Mouse (Mus musculus): ENCODE measurements around the gene Bhlha15. TPM values are rescaled to one million over a fixed set of nuclear protein-coding genes. Genes with fewer than 3 reads are reported as not detected.

The Bhlha15 gene
- polyA plus RNA-seq, 1 experiment from 2014 or later: 0.74 TPM

DNA sequence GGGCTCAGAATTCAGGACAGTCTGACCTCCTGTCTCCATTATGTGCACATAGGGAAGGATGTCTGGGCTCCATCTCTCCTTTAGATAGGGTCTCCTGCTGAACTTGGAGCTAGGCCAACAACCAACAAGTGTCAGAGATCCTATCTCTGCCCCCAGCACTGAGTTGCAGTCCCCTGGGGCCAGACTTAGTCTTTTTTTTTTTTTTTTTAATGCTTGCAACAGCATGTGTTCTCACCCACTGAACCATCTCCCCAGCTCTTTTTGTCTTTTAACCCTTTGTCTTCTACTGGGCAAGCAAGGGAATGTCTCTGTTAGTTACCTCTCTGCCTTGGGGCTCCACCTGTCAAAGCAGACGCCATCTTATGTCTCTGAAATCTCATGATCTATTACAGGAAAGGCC is 48.9 kb downstream of the Bhlha15 start:
- Histone ChIP-seq H3K4me1 (ENCODE audit: insufficient read depth, low read length) (no peaks in the 10 kb centered on the region), H3K27ac (ENCODE audit: low read length) (no peak overlapping the region), H3K9ac (replicated peaks; ENCODE audit: low read length) (no peak overlapping the region), H3K36me3 (ENCODE audit: insufficient read depth, low read length) (no peaks in the 10 kb centered on the region), H3K9me3 (ENCODE audit: low read length) (no peaks in the 10 kb centered on the region; the same call in 1 of the 2 replicates), H3K4me3 (ENCODE audit: low read length) (no peak overlapping the region), H3K4me2 (replicated peaks; ENCODE audit: low read depth, low read length) (no peak overlapping the region), H3K27me3 (ENCODE audit: insufficient read depth, low read length) (no peaks in the 10 kb centered on the region)
- ATAC-seq (ENCODE audit: low FRiP score, low TSS enrichment): no peak
- 88% methylated on average over 1 of the region's 1 CpGs for WGBS

Other genes with a start within 250 kb of the Bhlha15 start
- 86.7 and 89.2 TPM in 2 replicates for gene Ccz1, start 175.4 kb upstream of the Bhlha15 start, polyA plus RNA-seq (2015; fragmentation: Nextera tagmentation; extraction: Ambion mirVana)
- 3.2 and 5.6 TPM in 2 replicates for gene Ocm, start 163.6 kb upstream of the Bhlha15 start, polyA plus RNA-seq (2015; fragmentation: Nextera tagmentation; extraction: Ambion mirVana)
- gene Lmtk2, start 89.8 kb upstream of the Bhlha15 start, polyA plus RNA-seq (2015; fragmentation: Nextera tagmentation; extraction: Ambion mirVana): 5.6 and 6.5 TPM in 2 replicates
- 24.3 and 26.0 TPM in 2 replicates for gene Tecpr1, start 33.3 kb downstream of the Bhlha15 start, polyA plus RNA-seq (2015; fragmentation: Nextera tagmentation; extraction: Ambion mirVana)
- gene Bri3, start 54.2 kb downstream of the Bhlha15 start, polyA plus RNA-seq (2015; fragmentation: Nextera tagmentation; extraction: Ambion mirVana): 112 and 118 TPM in 2 replicates
- 14.8 and 15.3 TPM in 2 replicates for gene Baiap2l1, start 167.8 kb downstream of the Bhlha15 start, polyA plus RNA-seq (2015; fragmentation: Nextera tagmentation; extraction: Ambion mirVana)

Measured in kidney, embryonic 16.5 days (tissue).